Mouse (Mus musculus) liver, embryonic 14.5 days (tissue): ENCODE data around the gene Gm10024. TPM values are rescaled to one million over a fixed set of nuclear protein-coding genes. Genes with fewer than 3 reads are reported as not detected.
"Not testable (repeated sequence)": the region's sequence is repeated elsewhere in the genome, so short reads cannot be mapped to it uniquely, and the experiment has no call there.

Experiments
- ATAC-seq: fragments of 200-750 bp; cut with Nextera tagmentation; 2 replicates; pipeline ENCODE4 v1.8.0; 2017; ENCODE audit warnings: moderate number of reproducible peaks, mild to moderate bottlenecking, moderate library complexity; ENCODE audit not compliant: insufficient read depth
- DNase-seq, 3 experiments: peaks; one replicate each; pipeline ENCODE4 v3.0.0-alpha.2; 2012 to 2013; ENCODE audit warnings: low read depth in 3 of 3, low spot score in 3 of 3
- H3K27ac ChIP-seq: fragments of 300-500 bp; sonication (generic); 2 replicates; pipeline ENCODE4 v1.5.1; 2014; ENCODE audit warnings: moderate library complexity, mild to moderate bottlenecking, control low read depth, inconsistent platforms
- H3K27me3 ChIP-seq: fragments of 300-500 bp; sonication (generic); 2 replicates; pipeline ENCODE4 v1.6.1; 2014; ENCODE audit warnings: mild to moderate bottlenecking, low read length, moderate library complexity; ENCODE audit not compliant: control insufficient read depth, insufficient read depth
- H3K36me3 ChIP-seq: fragments of 300-500 bp; sonication (generic); replicated peaks from 2 replicates; pipeline ENCODE4 v1.6.1; 2014; ENCODE audit warnings: low read depth; ENCODE audit not compliant: control insufficient read depth, insufficient read depth
- H3K4me1 ChIP-seq, 2 experiments: fragments of 200-500 bp in 1 of 2; fragments of 300-500 bp in 1 of 2; sonication (generic) in 1 of 2; replicated peaks; 2 replicates each; pipeline ENCODE4 v1.6.1; 2012 to 2014; ENCODE audit warnings: antibody characterized with exemption in 1 of 2, inconsistent platforms in 1 of 2, low read length in 1 of 2; ENCODE audit not compliant: control insufficient read depth in 2 of 2, insufficient read depth in 2 of 2
- H3K4me2 ChIP-seq: fragments of 300-500 bp; sonication (generic); 2 replicates; pipeline ENCODE4 v1.6.1; 2014; ENCODE audit warnings: low read depth, mild to moderate bottlenecking, control low read depth, moderate library complexity
- H3K4me3 ChIP-seq, 2 experiments: fragments of 200-500 bp in 1 of 2; fragments of 300-500 bp in 1 of 2; sonication (generic) in 1 of 2; 2 replicates each; pipeline ENCODE4 v1.5.1; 2012 to 2014; ENCODE audit warnings: low read depth in 2 of 2, low read length in 2 of 2, mild to moderate bottlenecking in 2 of 2, control low read depth in 1 of 2, inconsistent platforms in 1 of 2, moderate library complexity in 1 of 2; ENCODE audit not compliant: insufficient read depth in 1 of 2
- H3K9ac ChIP-seq: fragments of 300-500 bp; sonication (generic); replicated peaks from 2 replicates; pipeline ENCODE4 v1.6.1; 2014; ENCODE audit warnings: mild to moderate bottlenecking, control low read depth, moderate library complexity
- H3K9me3 ChIP-seq: fragments of 300-500 bp; sonication (generic); 2 replicates; pipeline ENCODE4 v1.6.1; 2016; ENCODE audit warnings: low read length, mixed read lengths; ENCODE audit not compliant: control insufficient read depth
- CTCF ChIP-seq: IDR thresholded peaks from 2 replicates; pipeline ENCODE4 v1.5.1; 2016; ENCODE audit warnings: antibody characterized with exemption, low read depth, control low read depth
- EP300 ChIP-seq: IDR thresholded peaks from 2 replicates; pipeline ENCODE4 v1.6.1; 2016; ENCODE audit warnings: antibody characterized with exemption, low read depth
- WGBS: fragments of 180-500 bp; shearing (Covaris S2); extraction: QIAGEN DNeasy Blood & Tissue Kit; methylation state at CpG from one replicate; pipeline ENCODE4 v1.1.7; 2014; ENCODE audit not compliant: insufficient replicate concordance; 5-methylcytosine and 5-hydroxymethylcytosine counted together
- polyA plus RNA-seq, 2 experiments: library from polyadenylated mRNA; depleted of rRNA in 1 of 2; stranded (reverse) in 1 of 2; unstranded in 1 of 2; fragments of >200 nt; fragmentation: Nextera tagmentation in 1 of 2; extraction: Ambion mirVana in 1 of 2; gene quantifications; 2 replicates each; pipeline versions ENCODE4 v1.2.1 to v1.2.3; 2012 to 2014

Gene Gm10024
- polyA plus RNA-seq (2012; rRNA removed) (not detected in 2 replicates), polyA plus RNA-seq (2014; fragmentation: Nextera tagmentation; extraction: Ambion mirVana) (not detected in 2 replicates)

DNA sequence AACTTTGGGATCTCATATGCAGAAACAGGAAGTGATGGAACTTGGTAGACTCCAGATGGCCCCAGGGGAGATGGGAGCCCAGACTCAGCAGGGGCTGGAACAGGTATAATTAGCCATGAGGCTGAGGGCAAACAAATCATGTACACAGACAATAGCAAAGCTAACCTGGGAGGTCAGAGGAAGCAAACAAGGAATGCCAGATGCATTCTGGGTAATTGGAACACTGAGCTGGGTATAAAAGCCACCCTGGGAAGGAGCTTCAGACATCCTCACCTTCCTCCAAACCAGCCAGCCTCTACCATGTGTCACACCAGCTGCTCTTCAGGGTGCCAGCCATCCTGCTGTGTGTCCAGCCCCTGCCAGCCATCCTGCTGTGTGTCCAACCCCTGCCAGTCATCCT lies at the start of gene Gm10024:
Gene Gm10024, plus strand, starts transcription at position 301 of the 400 bp plus-strand sequence.
- not testable (repeated sequence) for H3K27ac ChIP-seq, H3K9ac ChIP-seq, H3K27me3 ChIP-seq, DNase-seq, H3K4me3 ChIP-seq, ATAC-seq, H3K4me2 ChIP-seq, H3K9me3 ChIP-seq, H3K4me1 ChIP-seq, H3K36me3 ChIP-seq

DNA sequence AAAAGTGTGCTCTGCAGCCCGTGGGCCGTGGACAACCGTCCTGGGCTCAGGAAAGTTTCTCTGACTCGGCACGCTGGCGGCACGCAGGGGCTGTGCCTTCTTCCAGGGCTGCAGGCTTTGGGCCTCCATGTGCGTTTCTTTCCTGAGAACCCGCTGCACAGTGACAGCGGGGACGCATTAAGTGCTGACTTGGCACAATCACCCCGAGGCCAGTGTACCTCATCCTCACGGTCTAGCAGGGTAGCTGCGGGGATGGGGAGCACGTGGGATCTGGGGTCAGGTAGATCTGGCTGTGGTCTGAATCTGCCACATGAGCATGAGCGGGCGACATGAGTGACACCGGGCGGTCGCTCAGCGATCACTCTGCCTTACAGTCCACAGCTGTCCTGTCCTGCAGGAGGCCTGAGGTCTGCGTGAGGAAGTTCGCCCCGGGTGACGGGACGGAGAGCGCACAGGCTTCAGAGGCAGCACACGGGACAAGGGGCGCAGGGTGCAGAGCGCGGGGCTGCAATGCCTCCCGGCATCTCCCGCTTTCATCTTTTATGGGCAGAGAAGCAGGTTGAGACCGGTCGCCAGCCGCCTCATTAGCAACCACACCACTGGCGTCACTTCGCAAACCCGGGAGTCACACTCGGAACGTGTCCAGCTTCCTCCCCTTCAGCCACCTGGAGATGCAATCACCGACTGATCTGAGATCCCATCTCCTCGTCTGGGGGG lies 47.1 kb upstream of the Gm10024 start:
- 36% methylated on average over 43 of the region's 43 CpGs for WGBS
- H3K9me3 ChIP-seq, result no peaks in the 10 kb centered on the region
- ATAC-seq, result no peak
- no peaks in the 10 kb centered on the region for H3K36me3 ChIP-seq
- TF ChIP-seq EP300 (no peak), CTCF (no peak)
- no peak overlapping the region for H3K4me2 ChIP-seq
- no peak overlapping the region for H3K27ac ChIP-seq
- no peak overlapping the region for H3K4me3 ChIP-seq
- no peak overlapping the region for H3K9ac ChIP-seq
- no peaks in the 10 kb centered on the region; the same call in none of the 2 replicates for H3K27me3 ChIP-seq
- DNase-seq, result no peak
- no peaks in the 10 kb centered on the region for H3K4me1 ChIP-seq

DNA sequence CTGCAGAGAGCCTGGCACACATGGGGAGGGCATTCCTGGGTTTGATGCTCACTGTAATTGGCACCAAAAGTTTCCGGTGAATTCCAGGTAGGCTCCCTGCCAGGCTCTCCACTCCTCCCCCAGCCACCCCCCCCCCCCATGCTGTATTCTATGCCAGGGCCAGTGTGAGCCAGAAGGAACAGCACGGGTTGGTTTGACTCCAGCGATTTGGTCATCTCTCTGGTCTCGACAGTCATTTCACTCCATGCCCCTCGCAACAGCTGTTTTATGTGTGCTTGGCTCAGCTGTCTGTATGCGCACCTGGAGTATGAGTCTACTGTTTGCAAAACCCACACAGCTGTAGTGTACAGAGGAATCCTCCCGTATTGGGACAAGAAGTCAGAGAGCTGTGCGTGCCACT lies 44.9 kb upstream of the Gm10024 start:
- no peaks in the 10 kb centered on the region; the same call in none of the 2 replicates for H3K27me3 ChIP-seq
- DNase-seq (no peak), ATAC-seq (no peak)
- no peak overlapping the region for H3K27ac ChIP-seq
- H3K9ac ChIP-seq, result no peak overlapping the region
- peaks cover 8 to 10% of the 10 kb centered on the region in 2 experiments for H3K4me1 ChIP-seq
- no peak overlapping the region for H3K4me2 ChIP-seq
- WGBS, result 68% methylated on average over 8 of the region's 8 CpGs
- TF ChIP-seq EP300 (no peak), CTCF (no peak)
- no peaks in the 10 kb centered on the region for H3K9me3 ChIP-seq
- H3K4me3 ChIP-seq, result no peak overlapping the region
- no peaks in the 10 kb centered on the region for H3K36me3 ChIP-seq

DNA sequence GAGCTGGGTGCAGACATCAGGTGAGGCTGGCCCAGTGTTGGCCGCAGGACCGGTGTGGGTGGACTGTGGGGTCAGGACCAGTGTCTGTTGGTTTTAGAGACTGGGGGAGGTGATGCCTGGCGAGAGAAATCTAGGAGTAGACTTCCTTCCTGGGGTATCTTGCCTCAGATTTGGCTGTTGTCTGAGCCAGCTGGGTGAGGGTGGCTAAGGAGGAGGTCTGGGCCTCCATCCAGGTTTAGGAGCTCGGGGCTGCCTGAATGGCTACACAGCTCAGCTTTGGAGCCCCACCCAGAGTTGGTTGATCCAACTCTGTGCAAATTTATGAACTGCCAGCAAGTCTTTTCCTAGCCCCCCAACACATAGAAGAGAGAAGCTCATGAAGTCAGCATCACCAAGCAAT lies 43.9 kb upstream of the Gm10024 start:
- H3K4me2 ChIP-seq, result no peak overlapping the region
- ATAC-seq (no peak), DNase-seq (no peak)
- 69% methylated on average over 4 of the region's 4 CpGs for WGBS
- no peak overlapping the region for H3K9ac ChIP-seq
- no peak overlapping the region for H3K27ac ChIP-seq
- H3K4me1 ChIP-seq, result peaks cover 13 to 16% of the 10 kb centered on the region in 2 experiments
- H3K27me3 ChIP-seq, result no peaks in the 10 kb centered on the region; the same call in none of the 2 replicates
- no peak overlapping the region for H3K4me3 ChIP-seq
- no peaks in the 10 kb centered on the region for H3K9me3 ChIP-seq
- H3K36me3 ChIP-seq, result no peaks in the 10 kb centered on the region
- TF ChIP-seq CTCF (no peak), EP300 (no peak)

DNA sequence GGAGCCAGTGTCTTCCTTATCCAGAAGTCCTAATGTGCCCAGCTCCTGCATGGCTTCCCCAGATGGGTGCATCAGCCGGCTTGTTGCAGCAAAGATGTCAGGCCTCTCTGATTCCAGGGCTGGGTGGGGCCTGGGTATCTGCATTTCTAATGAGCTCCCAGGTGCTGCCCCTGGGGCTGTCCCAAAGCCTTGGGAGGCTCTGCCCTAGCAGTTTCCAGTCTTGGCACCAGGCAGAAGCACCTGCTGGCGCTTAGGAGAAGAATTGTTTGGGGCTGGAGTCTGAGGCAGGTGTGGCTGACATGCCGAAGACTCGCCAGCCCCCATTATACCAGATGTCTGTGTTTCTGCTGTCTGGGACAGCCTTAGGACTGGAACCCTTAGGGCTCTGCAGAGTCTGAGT lies 40.5 kb upstream of the Gm10024 start:
- no peak overlapping the region for H3K9ac ChIP-seq
- 69% methylated on average over 4 of the region's 4 CpGs for WGBS
- no peak overlapping the region for H3K4me3 ChIP-seq
- H3K4me1 ChIP-seq, result peaks cover 13 to 16% of the 10 kb centered on the region in 2 experiments
- no peak overlapping the region for H3K4me2 ChIP-seq
- H3K27me3 ChIP-seq, result peaks cover 4% of the 10 kb centered on the region
- H3K27ac ChIP-seq, result no peak overlapping the region
- H3K9me3 ChIP-seq, result no peaks in the 10 kb centered on the region
- no peak for ATAC-seq
- TF ChIP-seq EP300, result no peak
- TF ChIP-seq CTCF, result no peak
- H3K36me3 ChIP-seq, result no peaks in the 10 kb centered on the region
- no peak for DNase-seq
